Mouse (Mus musculus) lung, embryonic 15.5 days (tissue): ENCODE data around the gene Tmem174. TPM values are rescaled to one million over a fixed set of nuclear protein-coding genes. Genes with fewer than 3 reads are reported as not detected.

Experiments
- ATAC-seq: fragments of 200-750 bp; cut with Nextera tagmentation; 2 replicates; pipeline ENCODE4 v1.8.0; 2017; ENCODE audit warnings: moderate number of reproducible peaks, borderline replicate concordance; ENCODE audit not compliant: low FRiP score, low TSS enrichment; ENCODE audit errors: extremely low read depth
- H3K27ac ChIP-seq: fragments of 300-500 bp; sonication (generic); 2 replicates; pipeline ENCODE4 v1.5.1; 2015; ENCODE audit warnings: moderate library complexity, mild to moderate bottlenecking, inconsistent platforms
- H3K27me3 ChIP-seq: fragments of 300-500 bp; sonication (generic); 2 replicates; pipeline ENCODE4 v1.6.1; 2015; ENCODE audit warnings: inconsistent platforms
- H3K36me3 ChIP-seq: fragments of 300-500 bp; sonication (generic); 2 replicates; pipeline ENCODE4 v1.6.1; 2015; ENCODE audit warnings: inconsistent platforms
- H3K4me1 ChIP-seq: fragments of 300-500 bp; sonication (generic); 2 replicates; pipeline ENCODE4 v1.6.1; 2015; ENCODE audit warnings: inconsistent platforms
- H3K4me2 ChIP-seq: fragments of 300-500 bp; sonication (generic); 2 replicates; pipeline ENCODE4 v1.6.1; 2015; ENCODE audit warnings: inconsistent platforms, mild to moderate bottlenecking, moderate library complexity
- H3K4me3 ChIP-seq: fragments of 300-500 bp; sonication (generic); 2 replicates; pipeline ENCODE4 v1.5.1; 2015; ENCODE audit warnings: mild to moderate bottlenecking, inconsistent platforms
- H3K9ac ChIP-seq: fragments of 300-500 bp; sonication (generic); 2 replicates; pipeline ENCODE4 v1.6.1; 2015; ENCODE audit warnings: inconsistent platforms
- H3K9me3 ChIP-seq: fragments of 300-500 bp; sonication (generic); 2 replicates; pipeline ENCODE4 v1.6.1; 2016; ENCODE audit warnings: inconsistent platforms
- WGBS: fragments of 180-500 bp; shearing (Covaris S2); methylation state at CpG from one replicate; pipeline ENCODE4 v1.1.7; 2015; 5-methylcytosine and 5-hydroxymethylcytosine counted together
- polyA plus RNA-seq: library from polyadenylated mRNA; unstranded; fragments of >200 nt; fragmentation: Nextera tagmentation; extraction: Ambion mirVana; gene quantifications from 2 replicates; pipeline ENCODE4 v1.2.1, GENCODE M21; 2015

Gene Tmem174
- polyA plus RNA-seq, 1 experiment from 2014 or later = 0.09 TPM

DNA sequence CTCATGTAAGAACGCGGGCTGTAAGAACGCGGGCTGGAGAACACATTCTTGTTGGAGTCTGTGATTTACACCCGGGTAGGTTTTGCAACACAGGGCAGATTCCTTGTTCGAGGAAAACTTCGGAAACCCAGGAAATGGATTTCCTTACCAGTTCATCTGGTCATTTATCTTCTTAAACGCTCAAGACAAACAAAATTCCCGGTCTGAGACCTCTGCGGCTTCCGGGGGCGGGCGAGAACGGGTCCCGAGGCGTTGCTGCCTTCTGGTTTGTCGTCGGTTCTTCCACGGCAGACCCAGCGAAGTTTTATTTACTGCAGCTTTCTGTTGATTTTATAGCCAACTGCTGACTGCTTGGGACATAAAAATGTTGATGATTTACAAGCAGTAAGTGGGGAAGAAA is 10.5 kb downstream of the Tmem174 start:
- Histone ChIP-seq H3K4me2 (peak overlapping the region; percentile 35; the same call in 1 of the 2 replicates), H3K4me1 (no peaks in the 10 kb centered on the region; the same call in 1 of the 2 replicates), H3K4me3 (no peak overlapping the region), H3K36me3 (no peaks in the 10 kb centered on the region), H3K27ac (no peak overlapping the region), H3K9me3 (no peaks in the 10 kb centered on the region), H3K9ac (no peak overlapping the region), H3K27me3 (no peaks in the 10 kb centered on the region)
- 35% methylated on average over 20 of the region's 20 CpGs for WGBS
- no peak for ATAC-seq

GRCm38 (mm10) chr13:98624506-98624905 is 12.7 kb downstream of the Tmem174 start:
- Histone ChIP-seq H3K9me3 (no peaks in the 10 kb centered on the region), H3K9ac (no peak overlapping the region), H3K36me3 (no peaks in the 10 kb centered on the region), H3K27me3 (no peaks in the 10 kb centered on the region), H3K27ac (no peak overlapping the region), H3K4me3 (no peak overlapping the region), H3K4me1 (no peaks in the 10 kb centered on the region; the same call in 1 of the 2 replicates), H3K4me2 (no peak overlapping the region)
- WGBS = 85% methylated on average over 10 of the region's 10 CpGs
- ATAC-seq = no peak

DNA sequence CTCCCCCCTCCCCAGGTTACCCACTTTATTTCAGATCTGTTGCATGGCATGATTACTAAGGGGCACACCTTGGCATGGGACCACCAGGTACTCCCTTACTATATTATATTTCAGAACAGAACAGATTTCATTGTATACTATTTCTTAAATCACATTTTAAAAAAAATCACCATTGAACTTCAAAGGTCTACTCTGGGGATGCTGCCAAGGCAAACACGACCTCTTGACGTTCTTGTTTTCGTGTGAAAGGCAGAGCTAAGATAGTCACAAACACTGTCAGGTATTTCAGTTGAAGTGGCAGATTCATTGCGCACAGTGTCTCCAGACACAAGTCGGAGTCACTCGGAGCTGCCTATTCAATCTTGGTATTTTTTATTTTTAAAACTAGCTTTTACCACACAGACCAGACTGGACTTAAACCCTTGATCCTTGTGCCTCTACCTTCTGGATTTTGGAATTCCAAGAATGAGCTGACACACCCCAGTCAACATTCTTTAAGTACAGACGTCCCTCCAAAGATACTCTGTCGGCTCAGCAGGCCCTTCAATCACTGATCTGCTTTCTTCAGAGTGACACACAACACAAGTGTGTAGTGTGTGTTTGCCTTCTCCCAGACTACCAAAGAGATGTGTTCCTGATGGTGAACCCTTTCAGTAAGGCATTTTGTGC is 14.2 kb downstream of the Tmem174 start:
- H3K4me3 ChIP-seq = no peak overlapping the region
- H3K9me3 ChIP-seq = no peaks in the 10 kb centered on the region
- H3K36me3 ChIP-seq = no peaks in the 10 kb centered on the region
- H3K27me3 ChIP-seq = no peaks in the 10 kb centered on the region
- no peak overlapping the region for H3K4me2 ChIP-seq
- WGBS = 31% methylated on average over 8 of the region's 8 CpGs
- ATAC-seq = peak; percentile 33; the same call in 1 of the 2 replicates
- H3K9ac ChIP-seq = no peak overlapping the region
- peak overlapping the region; percentile 74 for H3K27ac ChIP-seq
- no peaks in the 10 kb centered on the region; the same call in 1 of the 2 replicates for H3K4me1 ChIP-seq

- no peak overlapping the region for H3K27ac ChIP-seq
- H3K4me3 ChIP-seq = no peak overlapping the region
- no peak for ATAC-seq
- no peak overlapping the region for H3K4me2 ChIP-seq
- no peaks in the 10 kb centered on the region for H3K36me3 ChIP-seq
- no peaks in the 10 kb centered on the region; the same call in 1 of the 2 replicates for H3K9me3 ChIP-seq
- WGBS = 60% methylated on average over 17 of the region's 17 CpGs
- H3K4me1 ChIP-seq = no peaks in the 10 kb centered on the region
- no peak overlapping the region for H3K9ac ChIP-seq
- H3K27me3 ChIP-seq = no peaks in the 10 kb centered on the region
Measured at GRCm38 (mm10) chr13:98617429-98618067, 19.7 kb downstream of the Tmem174 start.

GRCm38 (mm10) chr13:98607885-98608477 is 29.2 kb downstream of the Tmem174 start:
- H3K4me2 ChIP-seq = no peak overlapping the region
- H3K4me3 ChIP-seq = no peak overlapping the region
- H3K9ac ChIP-seq = no peak overlapping the region
- no peaks in the 10 kb centered on the region for H3K36me3 ChIP-seq
- H3K4me1 ChIP-seq = no peaks in the 10 kb centered on the region; the same call in 1 of the 2 replicates
- whole genome bisulfite sequencing = 63% methylated on average over 9 of the region's 9 CpGs
- no peak overlapping the region for H3K27ac ChIP-seq
- H3K27me3 ChIP-seq = no peaks in the 10 kb centered on the region
- no peak for ATAC-seq
- H3K9me3 ChIP-seq = no peaks in the 10 kb centered on the region; the same call in 1 of the 2 replicates

DNA sequence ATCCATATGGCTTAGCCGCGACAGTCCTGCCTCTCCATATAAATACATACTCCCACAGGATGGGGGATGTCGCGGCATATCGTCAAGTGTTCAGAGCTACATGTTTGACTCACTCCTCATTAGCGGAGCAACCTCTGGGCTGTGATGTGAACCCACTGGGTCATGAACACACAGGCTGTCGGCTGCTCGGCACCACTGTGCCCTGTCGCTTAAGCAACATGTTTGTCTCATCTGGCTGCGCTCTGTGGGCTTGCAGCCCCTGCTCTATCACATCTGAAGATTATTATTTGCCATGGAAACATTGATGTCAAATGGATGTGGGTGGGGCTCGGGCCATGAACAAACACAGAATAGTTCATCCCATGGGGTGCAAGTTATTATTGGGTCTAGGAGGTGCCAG is 33.4 kb downstream of the Tmem174 start:
- Histone ChIP-seq H3K9ac (no peak overlapping the region), H3K36me3 (no peaks in the 10 kb centered on the region), H3K4me1 (no peaks in the 10 kb centered on the region; the same call in 1 of the 2 replicates), H3K4me2 (no peak overlapping the region), H3K9me3 (no peaks in the 10 kb centered on the region), H3K4me3 (no peak overlapping the region), H3K27me3 (no peaks in the 10 kb centered on the region), H3K27ac (no peak overlapping the region)
- WGBS = 75% methylated on average over 11 of the region's 11 CpGs
- peak; percentile 60; the same call in 1 of the 2 replicates for ATAC-seq

- ATAC-seq = peak; percentile 23; the same call in 1 of the 2 replicates
- 79% methylated on average over 4 of the region's 4 CpGs for WGBS
Measured at GRCm38 (mm10) chr13:98596746-98597145, 40.5 kb downstream of the Tmem174 start.

DNA sequence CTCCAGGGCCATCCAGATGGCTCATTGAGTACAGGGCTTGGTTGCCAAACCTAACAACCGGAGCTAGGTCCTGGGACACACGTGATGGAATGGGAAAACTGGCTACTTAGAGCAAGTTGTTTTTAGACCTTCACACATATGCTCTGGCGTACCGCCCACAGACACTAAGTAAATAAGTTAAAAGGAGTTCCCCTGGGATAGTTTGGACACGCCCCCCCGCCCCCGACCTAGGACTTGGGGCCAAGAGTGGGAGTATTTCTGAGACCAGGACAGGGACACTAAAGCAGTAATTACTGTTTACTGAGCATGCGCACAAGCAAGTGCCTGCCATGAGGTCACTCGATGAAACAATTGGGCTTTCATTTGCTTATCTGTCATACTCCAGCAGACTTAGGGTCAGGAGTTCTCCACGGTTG is 42.5 kb downstream of the Tmem174 start:
- Histone ChIP-seq H3K36me3 (no peaks in the 10 kb centered on the region), H3K4me3 (no peak overlapping the region), H3K27ac (peak overlapping the region; percentile 63), H3K9me3 (no peaks in the 10 kb centered on the region), H3K4me1 (peaks cover 6% of the 10 kb centered on the region; the same call in 1 of the 2 replicates), H3K9ac (no peak overlapping the region), H3K27me3 (no peaks in the 10 kb centered on the region), H3K4me2 (no peak overlapping the region)
- no peak for ATAC-seq
- WGBS = 49% methylated on average over 10 of the region's 10 CpGs

More at GRCm38 (mm10) chr13:98596746-98597145, 40.5 kb downstream of the Tmem174 start:
- Histone ChIP-seq H3K9ac (no peak overlapping the region), H3K4me3 (no peak overlapping the region), H3K36me3 (no peaks in the 10 kb centered on the region), H3K27ac (no peak overlapping the region), H3K4me2 (no peak overlapping the region), H3K27me3 (no peaks in the 10 kb centered on the region), H3K9me3 (no peaks in the 10 kb centered on the region), H3K4me1 (peaks cover 6% of the 10 kb centered on the region; the same call in 1 of the 2 replicates)

GRCm38 (mm10) chr13:98593938-98594539 is 43.2 kb downstream of the Tmem174 start:
- H3K9me3 ChIP-seq = no peaks in the 10 kb centered on the region
- H3K9ac ChIP-seq = no peak overlapping the region
- WGBS = 24% methylated on average over 11 of the region's 11 CpGs
- H3K27ac ChIP-seq = peak overlapping the region; percentile 63
- no peak overlapping the region for H3K4me2 ChIP-seq
- H3K36me3 ChIP-seq = no peaks in the 10 kb centered on the region
- no peak overlapping the region for H3K4me3 ChIP-seq
- H3K4me1 ChIP-seq = peaks cover 12% of the 10 kb centered on the region; the same call in 1 of the 2 replicates
- H3K27me3 ChIP-seq = no peaks in the 10 kb centered on the region
- ATAC-seq = no peak

- WGBS = 53% methylated on average over 6 of the region's 6 CpGs
- Histone ChIP-seq H3K4me1 (peaks cover 24% of the 10 kb centered on the region; the same call in 1 of the 2 replicates), H3K9ac (no peak overlapping the region), H3K4me2 (no peak overlapping the region), H3K27me3 (peaks cover 16% of the 10 kb centered on the region), H3K9me3 (no peaks in the 10 kb centered on the region), H3K27ac (no peak overlapping the region), H3K4me3 (no peak overlapping the region), H3K36me3 (no peaks in the 10 kb centered on the region)
- no peak for ATAC-seq
Measured at GRCm38 (mm10) chr13:98591406-98591805, 45.8 kb downstream of the Tmem174 start.

DNA sequence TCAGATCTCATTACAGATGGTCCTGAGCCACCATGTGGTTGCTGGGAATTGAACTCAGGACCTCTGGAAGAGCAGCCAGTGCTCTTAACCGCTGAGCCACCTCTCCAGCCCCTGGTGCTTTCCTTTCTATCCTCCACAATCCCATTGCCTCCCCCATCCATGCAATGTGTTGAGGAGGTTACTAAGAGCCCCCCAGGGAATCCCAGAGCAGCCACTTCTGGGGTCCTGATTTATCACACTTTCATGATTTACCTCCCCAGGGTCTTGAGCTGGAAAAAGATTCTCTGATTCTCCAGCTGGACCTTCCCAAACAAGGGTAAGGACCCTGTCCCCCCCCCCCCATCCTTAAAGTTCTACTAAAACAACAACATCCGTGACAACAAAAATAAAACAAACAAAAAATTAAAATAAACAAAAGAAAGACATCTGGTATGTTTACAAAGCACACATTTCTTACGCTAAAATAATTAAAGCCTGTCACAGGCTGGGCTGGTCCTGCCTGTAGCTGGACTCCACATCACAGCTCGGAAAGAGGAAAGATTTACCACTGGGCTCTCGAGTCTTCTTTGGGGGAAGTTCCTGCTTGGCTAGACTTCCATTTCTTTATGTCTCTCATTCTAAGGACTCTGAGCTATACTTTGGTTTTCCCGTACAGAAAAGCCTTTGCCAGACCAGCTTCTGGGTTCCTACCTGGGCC is 46.4 kb downstream of the Tmem174 start:
- Histone ChIP-seq H3K36me3 (no peaks in the 10 kb centered on the region), H3K9ac (no peak overlapping the region), H3K4me2 (no peak overlapping the region), H3K4me1 (peaks cover 24% of the 10 kb centered on the region; the same call in 1 of the 2 replicates), H3K9me3 (no peaks in the 10 kb centered on the region), H3K4me3 (no peak overlapping the region), H3K27me3 (peaks cover 19% of the 10 kb centered on the region), H3K27ac (no peak overlapping the region)
- ATAC-seq = no peak
- 48% methylated on average over 6 of the region's 6 CpGs for WGBS
